Mouse (Mus musculus) NIH3T3 (cell line): Measurements from ENCODE around the gene Fam131c.
A peak's percentile ranks its signal among the peaks of the same experiment; 100 is the strongest.

Experiments used
- DNase-seq: peaks from one replicate; pipeline ENCODE4 v3.0.0-alpha.2; 2012; ENCODE audit warnings: low read depth

The Fam131c gene

DNA sequence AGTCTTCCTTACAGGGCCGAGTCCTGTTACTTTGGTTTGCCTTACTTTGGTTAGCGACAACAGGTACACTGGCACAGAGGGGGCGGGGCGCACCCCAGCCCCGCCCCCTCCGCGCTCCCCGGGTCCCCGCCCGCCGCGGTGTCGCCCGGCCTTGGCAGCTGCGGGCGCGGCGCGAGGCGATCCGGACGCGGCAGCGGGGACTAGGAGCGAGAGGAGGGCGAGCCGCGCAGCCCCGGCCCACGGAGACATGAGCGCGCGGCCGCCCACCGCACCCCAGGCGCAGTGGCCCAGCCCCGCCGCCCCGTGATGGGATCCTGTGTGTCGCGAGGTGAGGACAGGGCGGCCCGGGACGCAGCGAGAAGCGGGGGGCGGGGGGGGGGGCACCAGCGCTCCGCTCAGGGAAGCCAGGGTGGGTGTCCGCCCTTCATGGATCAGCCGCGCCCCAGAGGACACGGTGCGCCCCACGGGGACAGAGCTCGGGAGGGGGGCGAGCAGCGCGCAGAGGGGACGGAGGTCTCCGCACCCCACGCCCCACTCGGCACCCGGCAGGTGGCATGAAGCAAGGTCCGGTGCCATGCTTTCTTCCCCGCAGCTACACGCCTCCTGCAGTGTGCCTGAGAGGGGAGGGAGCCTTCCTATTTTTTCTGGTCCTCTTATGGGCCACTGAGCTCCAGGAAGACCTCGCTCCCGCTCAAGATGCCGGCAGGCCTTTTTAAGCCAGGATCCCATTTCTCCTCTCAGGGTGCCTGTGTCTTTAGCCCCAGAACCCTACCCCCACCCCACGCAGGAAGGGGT lies at the start of gene Fam131c:
Fam131c (plus strand) TSS at position 224 of the 795 bp plus-strand sequence.
- DNase-seq: no peak

DNA sequence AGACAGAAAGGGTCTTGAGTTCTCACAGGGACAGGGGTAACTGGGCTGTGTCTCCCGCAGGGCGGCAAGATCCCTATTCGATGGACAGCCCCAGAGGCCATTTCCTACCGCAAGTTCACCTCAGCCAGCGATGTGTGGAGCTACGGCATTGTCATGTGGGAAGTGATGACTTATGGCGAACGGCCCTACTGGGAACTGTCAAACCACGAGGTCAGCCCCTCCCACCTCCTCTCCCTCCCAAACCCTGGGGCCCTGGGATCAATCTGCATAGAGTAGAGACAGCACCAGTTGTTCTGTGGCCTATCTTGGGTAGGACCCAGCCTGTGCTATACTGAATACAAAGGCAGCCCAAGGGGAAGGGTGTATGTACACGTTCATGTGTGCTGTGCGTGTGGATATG lies 45.5 kb upstream of the Fam131c start:
- DNase-seq: no peak

DNA sequence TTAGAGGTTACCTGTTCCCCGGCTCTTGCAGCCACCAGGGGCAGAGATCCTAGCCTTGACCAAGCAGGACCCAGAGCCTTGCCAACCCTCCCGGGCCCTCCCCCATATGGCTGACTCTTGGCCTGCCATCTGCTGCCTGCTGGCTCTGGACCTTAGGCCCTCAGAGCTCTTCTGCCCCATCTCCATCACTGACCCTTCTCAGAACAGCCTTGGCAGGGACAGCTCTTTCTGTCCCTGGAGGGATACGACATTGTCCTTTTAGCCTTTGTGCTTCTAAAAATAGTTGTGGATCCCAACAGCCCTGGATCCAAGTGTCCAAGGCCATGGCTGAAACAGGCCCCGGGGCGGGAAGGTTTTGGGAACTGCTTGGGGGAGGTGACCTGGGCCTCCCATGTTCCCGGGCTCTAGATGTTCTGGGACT lies 43.2 kb upstream of the Fam131c start:
- no peak for DNase-seq

DNA sequence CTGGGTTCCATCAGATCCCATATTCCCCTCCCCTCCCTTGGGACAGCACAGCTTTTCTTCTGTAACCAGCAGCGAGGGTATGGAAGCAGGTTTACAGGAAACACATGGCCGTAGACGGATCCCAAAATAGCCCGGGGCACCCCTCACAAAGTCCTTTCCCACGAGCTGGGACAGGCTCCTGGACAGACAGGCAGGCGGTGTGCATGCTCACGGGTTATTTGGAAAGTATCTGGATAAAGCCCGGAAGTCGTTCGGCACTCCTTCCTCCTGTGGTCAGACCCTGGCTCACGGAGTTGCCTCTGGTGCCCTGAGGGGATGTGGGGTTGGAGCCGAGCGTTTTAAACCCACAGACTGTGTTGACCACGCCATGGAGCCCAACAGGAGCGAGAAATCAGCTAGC lies 42.4 kb upstream of the Fam131c start:
- no peak for DNase-seq

DNA sequence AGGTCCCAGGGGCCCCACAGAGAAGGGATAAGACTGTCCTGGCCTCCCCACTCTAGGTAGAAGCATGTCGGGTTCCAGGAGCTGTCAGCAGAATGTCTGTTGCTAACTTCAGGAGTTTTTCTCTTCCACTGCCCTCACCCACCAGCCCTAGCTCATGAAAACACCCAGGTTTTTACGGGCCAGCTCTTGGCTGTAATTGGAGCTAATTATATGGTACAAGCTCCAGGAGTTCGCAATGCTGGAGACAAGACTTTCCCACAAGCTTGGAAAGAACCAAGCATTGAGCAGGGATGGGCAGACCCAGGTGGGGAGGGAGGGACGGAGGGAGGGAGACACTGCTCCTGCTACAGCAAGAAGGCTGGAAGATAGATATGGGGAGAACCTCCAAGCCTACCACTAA lies 40.9 kb upstream of the Fam131c start:
- no peak for DNase-seq

DNA sequence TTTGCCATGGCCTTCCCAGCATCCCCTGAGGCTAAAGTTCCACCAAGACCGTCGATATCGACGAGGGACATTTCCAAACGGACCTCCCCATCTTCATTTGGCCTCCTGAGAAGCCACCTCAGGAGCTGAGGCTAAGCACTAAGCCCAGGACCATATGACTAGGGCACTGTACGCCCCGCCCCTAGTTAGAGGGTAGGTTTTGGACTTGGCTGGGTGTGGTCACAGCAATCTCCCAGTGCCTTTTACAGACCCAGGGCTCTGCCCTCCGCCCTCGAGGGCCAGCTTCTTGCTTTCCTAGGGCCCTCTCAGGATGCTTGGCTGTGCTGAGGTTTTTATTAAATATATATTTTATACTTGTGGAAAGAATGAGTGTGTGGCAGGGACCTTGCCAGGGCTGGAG lies 39.3 kb upstream of the Fam131c start:
- no peak for DNase-seq

DNA sequence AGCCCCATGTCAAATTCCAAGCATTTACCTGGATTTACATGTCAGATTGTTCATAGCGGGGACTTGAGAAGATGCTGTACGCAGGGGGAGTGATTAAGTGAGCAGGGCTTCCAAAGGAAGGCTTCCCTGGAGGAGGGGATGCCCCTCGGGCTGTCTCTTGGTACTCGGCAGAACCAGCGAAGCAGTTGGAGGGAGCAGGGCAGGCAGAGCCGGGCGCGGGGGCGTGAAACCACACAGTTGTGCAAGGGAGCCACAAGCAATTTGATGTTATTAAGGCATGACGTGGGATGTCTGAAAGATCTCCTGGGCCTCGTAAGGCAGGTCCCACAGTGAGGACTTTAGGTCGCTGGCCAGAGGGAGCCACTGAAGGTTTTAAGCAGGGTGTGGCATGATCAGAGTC lies 38.1 kb upstream of the Fam131c start:
- peak; percentile 82 for DNase-seq

DNA sequence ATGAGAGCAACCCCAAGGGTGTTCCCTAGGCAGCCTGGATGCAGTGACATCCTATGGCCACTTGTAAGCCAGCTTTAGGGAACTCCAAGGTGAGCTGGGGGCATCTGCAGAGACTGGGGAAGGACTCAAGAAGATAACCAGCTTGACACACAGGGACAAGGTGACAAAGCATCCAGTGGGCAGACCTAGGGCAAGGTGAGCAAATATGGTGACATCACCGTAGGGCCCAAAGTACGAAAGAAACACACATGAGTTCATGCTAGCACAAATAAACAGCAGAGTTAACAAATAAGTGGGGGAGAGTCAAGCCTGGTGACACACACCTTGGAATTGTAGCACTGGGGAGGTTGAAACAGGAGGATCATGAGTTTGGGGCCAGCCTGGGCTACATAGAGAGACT lies 36.6 kb upstream of the Fam131c start:
- DNase-seq: no peak

DNA sequence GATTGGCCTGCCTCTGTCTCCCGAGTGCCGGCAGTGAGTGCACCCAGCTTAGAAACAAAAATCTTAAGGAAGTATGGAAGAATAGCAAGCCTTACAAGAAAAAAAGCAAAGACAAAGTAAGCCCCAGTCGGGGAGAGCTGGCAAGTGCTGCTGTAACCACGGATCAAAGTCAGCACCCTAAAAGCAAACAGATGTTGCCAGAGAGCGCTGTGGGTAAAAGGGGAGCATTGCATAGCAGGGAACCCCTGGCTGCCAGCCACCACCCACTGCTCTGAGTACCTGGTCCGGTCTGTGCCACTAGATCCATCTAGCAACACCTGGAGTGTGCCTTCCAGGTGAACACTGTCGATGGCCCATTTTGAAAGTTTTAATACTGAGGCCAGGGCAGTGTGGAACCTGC lies 35.8 kb upstream of the Fam131c start:
- DNase-seq: peak; percentile 66

DNA sequence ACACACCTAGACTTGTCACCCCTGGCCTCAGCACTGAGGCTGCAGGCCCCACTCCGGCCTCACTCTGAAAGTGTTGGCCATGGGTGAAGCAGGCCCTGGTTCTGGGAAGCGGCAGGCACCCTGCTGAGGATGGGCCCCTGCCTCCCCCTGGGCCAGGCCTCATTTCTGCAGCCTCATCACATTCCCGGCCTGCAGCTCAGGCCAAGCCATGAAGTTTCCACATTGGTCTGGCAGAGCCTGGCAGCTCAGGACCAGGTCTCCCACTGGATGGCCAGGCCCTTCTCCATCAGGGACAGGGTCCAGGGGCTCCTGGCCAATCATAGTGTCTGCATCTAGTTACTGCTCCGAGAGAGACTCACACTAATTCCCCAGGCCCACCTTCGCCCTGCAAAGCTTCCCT lies 33.3 kb upstream of the Fam131c start:
- peak; percentile 53 for DNase-seq

DNA sequence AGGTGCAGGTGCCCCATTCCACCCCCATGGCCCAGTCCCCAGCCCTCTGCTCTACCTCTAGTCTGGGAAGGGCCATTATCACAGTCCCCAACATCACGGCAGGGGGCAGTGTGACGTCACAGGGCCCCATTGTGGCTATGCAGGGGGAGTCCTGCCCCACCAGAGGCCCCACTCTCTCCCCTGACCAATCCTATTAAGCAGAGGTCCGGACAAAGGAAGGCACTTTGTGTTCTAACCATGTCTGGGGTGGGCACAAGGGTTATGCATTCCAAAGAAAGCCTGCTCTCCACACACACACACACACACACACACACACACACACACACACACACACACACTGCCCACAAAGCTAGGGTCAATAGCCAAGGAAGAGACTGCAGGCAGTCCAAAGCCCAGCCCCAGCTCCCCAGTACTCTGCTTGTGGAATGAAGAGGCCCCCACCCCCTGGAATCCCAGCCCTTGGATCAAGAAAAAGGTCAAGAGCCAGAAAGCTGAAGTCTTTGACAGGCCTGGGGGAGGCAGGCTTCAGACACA lies 32.7 kb upstream of the Fam131c start:
- DNase-seq: no peak

DNA sequence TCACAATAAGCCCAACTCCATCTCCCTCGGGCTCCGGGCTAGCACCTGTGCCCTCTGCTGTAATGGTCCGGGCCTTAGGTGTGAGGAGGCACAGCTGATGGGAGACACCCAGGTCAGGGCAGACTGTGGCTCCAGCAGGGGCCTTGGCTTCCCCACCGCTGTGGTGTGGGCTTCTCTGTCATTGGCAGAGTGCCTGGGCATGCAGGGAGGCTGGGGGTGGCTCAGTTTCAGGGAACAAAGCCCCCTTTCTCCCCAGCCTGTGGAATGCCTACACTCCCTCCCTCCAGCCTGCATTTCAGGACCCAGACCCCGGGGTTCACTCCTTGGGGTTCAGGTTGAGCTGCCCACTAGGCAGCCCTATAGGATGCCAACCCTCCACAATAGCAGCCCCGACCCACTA lies 31.8 kb upstream of the Fam131c start:
- no peak for DNase-seq

DNA sequence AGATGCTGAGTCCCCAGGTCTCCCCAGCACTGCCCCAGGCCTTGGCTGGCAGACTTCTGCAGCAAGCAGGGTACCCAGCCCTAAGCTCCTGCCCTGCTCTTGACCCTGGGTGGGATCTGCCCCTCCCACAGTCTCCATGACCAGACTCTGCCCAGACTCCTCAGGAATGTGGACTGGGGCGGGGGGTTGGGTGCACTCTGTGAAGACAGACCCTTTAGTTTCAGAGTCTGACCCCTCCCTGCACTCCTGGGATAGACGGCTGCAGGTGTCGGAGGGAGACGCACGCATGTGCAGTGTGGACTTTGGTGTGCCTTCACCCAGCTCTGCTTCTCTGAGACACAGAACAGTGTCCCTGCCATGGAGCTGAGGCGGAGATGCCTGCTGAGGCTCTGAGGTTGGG lies 30.0 kb upstream of the Fam131c start:
- no peak for DNase-seq

DNA sequence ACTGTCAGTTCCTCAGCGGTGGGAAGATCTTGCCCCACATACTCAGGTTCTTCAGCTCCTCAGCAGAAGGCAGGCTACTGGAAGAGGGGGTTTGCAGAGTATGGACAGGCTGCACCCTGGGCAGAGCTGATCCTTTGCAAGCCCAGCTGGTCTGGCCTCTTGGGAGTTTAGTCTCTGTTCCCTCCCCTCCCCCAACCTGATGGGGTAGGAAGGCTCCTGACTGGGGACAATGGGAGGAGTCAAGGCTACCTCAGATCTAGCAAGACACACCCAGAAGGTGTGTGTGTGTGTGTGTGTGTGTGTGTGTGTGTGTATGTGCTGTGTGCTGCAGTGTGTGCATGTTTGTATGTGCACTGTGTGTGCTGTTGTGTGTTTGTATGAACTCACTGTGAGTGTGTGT lies 29.2 kb upstream of the Fam131c start:
- DNase-seq: peak; percentile 54

DNA sequence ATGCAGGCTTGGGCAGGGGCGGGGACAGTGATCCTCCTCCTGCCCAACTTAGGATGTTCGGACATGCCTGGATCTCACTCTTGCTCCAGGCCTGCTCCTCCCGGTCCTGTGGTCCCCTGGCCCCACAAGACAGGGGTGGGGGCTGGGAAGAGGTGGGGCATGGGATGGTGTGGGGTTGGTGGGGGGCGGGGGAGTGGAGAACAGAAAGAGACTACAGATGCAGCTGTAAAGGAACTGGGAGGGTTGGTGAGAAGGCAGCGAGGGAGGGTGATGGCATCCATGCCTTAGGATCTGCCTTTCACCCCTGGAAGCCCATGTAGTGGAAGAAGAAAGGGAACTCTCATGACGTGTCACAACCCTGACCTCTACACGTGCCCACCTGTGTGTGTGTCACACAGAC lies 26.5 kb upstream of the Fam131c start:
- DNase-seq: no peak

DNA sequence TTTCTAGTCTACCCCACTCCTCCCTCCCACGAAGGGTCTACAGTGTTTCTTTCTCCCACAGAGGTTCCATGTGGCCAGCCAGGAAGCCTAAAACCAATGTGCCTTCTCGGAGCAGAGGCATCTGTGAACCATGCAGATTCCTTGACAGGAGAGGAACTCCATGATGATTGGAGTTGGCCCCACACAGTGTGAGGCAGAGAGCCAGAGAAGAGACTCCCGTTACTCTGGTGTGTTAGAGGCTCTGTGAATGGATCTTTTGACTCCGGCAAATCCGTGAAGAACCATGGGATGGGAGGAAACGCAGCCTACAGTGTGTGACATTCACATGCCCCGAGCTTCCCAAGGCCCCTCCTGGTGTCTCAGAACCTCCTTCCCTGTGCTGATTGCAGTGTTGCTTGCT lies 24.5 kb upstream of the Fam131c start:
- no peak for DNase-seq

DNA sequence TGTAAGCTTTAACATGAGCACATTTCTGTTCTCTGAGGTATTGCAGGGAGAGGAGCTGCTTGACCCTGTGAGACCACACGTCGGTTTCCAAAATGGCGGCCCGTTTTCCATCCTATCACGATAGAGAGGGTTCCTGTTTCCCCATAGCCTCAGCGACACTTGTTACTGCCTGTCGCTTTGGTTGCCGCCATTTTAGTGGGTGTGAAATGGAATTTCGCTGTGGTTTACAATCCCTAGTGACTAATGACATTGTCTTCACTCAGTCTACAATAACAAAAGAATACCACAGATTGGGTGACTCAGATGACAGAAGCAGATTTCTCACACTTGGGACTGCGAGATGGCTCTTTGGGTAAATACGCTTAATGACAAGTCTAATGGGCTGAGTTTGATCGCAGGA lies 22.8 kb upstream of the Fam131c start:
- no peak for DNase-seq

DNA sequence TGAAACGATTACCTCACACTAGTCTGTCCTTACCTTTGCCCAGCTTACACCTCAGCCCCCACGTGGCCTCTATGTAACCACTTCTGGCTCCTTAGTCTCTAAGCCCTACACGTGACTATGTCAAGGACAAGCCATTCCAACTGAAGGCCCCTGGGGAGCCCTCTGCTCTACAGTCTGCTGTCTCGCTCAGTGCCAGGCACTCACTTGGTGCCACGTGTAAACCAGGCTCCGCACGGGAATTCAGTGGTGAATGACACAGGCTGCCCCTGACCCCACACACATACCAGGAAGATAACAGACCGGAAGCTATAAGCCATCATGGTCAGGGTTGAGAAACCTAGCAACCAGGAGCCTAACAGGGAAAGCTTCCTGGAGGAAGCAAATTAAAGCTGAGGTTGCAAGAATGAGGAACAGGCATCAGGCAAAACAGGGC lies 20.6 kb upstream of the Fam131c start:
- DNase-seq: no peak

DNA sequence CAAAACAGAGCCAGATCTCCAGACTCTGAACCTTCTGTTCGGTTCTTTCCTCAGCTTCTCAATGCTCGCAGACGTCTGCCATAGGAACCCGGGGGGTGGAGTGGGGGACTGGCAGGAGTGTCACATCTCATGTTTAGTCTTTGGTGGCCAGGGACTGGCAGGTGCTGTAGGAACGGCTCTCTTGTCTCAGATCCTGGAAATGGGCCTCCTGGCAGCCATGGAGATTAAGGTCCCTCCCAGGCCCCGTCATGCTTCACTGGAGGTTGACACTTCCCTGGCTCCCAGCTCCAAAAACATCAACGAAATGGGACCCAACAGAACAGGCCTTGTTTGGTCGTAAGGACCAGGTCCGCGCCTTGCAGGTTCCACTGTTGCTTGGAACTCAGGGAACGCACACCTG lies 19.4 kb upstream of the Fam131c start:
- no peak for DNase-seq

DNA sequence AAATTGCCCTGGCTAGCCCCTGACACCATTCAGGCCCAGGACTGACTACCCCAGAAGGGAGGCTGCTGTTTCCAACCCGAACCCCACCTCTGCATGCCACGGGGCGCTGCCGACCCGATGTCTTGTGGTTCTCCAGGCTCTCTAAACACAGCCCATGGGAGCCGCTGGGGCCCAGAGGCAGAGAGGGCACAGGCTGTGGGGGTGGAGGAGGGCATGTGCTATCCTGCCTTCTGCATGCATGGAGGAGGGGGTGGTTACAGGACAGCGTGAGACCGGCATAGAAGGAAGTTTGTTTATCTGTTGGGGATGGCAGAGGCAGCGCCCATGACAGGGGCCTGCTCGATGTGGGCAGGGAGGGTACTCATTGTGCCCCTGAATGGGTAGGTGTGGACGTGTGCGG lies 18.0 kb upstream of the Fam131c start:
- DNase-seq: no peak

DNA sequence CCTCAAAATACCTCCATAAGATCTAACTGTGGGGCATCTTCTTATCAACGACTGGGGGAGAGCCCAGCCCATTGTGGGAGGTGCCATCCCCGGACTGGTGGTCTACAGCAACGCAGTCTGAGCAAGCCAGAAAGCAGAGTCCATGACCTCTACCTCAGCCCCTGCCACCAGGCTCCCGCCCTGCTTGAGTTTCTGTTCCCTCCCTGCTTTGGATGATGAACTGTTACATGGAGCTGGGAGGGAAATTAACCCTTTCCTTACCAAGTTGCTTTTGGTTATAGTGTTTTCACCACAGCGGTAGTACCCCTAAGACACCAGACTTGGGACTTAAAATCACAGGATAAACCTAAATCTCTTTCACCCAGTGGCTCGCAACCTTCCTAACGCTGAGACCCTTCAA lies 16.0 kb upstream of the Fam131c start:
- no peak for DNase-seq

DNA sequence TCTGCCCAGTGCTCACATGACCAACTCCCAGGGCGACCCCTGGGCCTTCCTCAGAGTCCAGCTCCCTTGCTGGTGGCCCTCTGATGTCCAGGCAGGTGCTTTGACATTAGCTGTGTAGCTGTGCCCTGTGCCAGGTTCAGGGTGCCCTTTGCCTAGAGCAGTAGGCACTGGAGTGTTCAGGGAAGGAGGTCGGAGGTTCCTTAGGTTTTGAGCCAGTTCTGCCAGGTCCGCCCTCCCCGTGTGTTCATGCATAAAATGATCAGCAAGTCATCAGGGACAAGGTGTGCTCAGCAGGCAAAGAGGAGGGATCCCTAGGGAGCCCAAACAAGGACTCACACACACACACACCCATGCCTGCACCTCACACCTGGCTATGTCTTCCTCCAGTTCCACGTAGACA lies 15.0 kb upstream of the Fam131c start:
- no peak for DNase-seq

DNA sequence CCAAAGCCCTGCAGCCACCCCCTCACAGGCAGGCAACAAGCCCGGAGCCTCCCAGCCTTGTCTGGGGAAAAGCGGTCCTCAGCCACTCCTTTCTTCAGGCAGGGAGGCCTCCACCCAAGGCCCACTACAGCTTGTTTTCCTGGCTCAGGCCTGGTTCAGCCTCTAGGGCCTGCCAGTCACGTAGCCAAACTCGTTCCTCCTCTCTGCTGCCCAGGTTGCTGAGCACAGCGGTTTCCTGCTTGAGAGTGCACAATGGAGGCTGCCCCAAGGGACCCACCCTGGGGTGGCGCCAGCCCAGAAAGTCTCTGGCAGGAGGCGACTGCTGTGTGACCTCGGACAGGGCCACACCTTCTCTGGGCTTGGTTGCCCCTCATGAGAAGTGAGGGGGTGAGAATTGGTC lies 14.2 kb upstream of the Fam131c start:
- no peak for DNase-seq

DNA sequence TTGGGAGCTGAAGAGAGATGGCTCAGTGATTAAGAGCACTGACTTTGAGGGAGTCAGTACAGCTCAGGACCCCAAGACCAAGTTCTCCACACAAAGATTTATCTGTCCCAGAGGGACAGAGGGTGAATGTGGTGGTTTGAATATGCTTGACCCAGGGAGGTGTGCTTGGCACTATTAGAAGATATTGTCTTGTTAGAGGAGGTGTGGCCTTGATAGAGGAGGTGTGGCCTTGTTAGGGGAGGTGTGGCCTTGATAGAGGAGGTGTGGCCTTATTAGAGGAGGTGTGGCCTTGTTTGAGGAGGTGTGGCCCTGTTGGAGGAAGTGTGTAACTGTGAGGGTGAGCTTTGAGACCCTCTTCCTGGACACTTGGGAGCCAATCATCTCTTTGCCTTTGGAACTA lies 10.2 kb upstream of the Fam131c start:
- no peak for DNase-seq
